Mouse (Mus musculus) adrenal gland, adult 2 months (tissue): Measurements from ENCODE around the gene Vmn1r165. TPM values are rescaled to one million over a fixed set of nuclear protein-coding genes. Genes with fewer than 3 reads are reported as not detected.
"Not testable (repeated sequence)": the region's sequence is repeated elsewhere in the genome, so short reads cannot be mapped to it uniquely, and the experiment has no call there.

Source experiments
- DNase-seq: peaks from one replicate; pipeline ENCODE4 v3.0.0; 2021
- long read RNA-seq: library from polyadenylated mRNA; stranded (forward); transcript quantifications from one replicate; pipeline ENCODE4 v2.0.0, GENCODE M21; 2021
- polyA plus RNA-seq: library from polyadenylated mRNA; depleted of rRNA; stranded (reverse); fragments of >200 nt; gene quantifications from 2 replicates; pipeline ENCODE4 v1.2.3, GENCODE M21; 2012; rRNA removed
- total RNA-seq, 2 experiments: library from RNA; stranded (reverse); gene quantifications; 2 replicates each; pipeline ENCODE4 v1.2.3; 2021

Gene Vmn1r165
- total RNA-seq (not detected), polyA plus RNA-seq (not detected in 2 replicates)
- long read RNA-seq = 0 reads

DNA sequence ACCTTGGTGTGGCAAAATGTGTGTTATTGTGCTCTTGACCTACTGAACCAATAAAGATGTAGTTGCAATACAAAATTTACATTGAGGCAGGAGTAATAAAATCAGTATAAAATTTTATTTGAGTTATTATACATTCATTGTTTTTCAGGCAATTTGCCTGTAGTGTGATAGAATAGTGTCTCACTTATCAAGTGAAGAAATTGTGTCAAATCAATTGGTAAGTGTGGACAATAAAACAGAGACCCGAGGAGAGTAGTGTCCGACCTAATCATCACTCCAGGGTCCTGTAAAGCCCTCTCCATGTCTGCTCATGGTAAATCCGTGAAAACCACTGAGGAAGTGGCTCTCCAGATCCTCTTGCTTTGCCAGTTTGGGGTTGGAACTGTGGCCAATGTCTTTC lies at the start of gene Vmn1r165:
Vmn1r165 (plus strand) TSS at position 301 of the 400 bp plus-strand sequence.
- not testable (repeated sequence) for DNase-seq

DNA sequence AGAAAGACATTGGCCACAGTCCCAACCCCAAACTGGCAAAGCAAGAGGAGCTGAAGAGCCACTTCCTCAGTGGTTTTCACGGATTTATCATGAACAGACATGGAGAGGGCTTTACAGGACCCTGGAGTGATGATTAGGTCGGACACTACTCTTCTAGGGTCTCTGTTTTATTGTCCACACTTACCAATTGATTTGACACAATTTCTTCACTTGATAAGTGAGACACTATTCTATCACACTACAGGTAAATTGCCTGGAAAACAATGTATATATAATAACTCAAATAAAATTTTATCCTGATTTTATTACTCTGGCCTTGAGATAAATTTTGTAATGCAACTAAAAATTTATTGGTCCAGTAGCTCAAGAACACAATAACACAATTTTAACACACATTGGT lies 34.5 kb downstream of the Vmn1r165 start, which contains the start of gene Vmn1r166:
Vmn1r166 (minus strand) TSS at position 101 of the 400 bp plus-strand sequence.
- DNase-seq = not testable (repeated sequence)

Other genes with a start within 250 kb of the Vmn1r165 start
- not detected for gene Gm4214, start 232.7 kb upstream of the Vmn1r165 start, total RNA-seq
- gene Gm4214, start 232.7 kb upstream of the Vmn1r165 start, polyA plus RNA-seq = not detected in 2 replicates
- gene Gm4216, start 197.4 kb upstream of the Vmn1r165 start, total RNA-seq = not detected
- gene Gm4216, start 197.4 kb upstream of the Vmn1r165 start, polyA plus RNA-seq = not detected in 2 replicates
- not detected for gene Vmn1r163, start 161.8 kb upstream of the Vmn1r165 start, total RNA-seq
- gene Vmn1r163, start 161.8 kb upstream of the Vmn1r165 start, polyA plus RNA-seq = not detected in 2 replicates
- not detected for gene Gm8720, start 149.9 kb upstream of the Vmn1r165 start, total RNA-seq
- not detected in 2 replicates for gene Gm8720, start 149.9 kb upstream of the Vmn1r165 start, polyA plus RNA-seq
- not detected for gene Gm10662, start 72.9 kb upstream of the Vmn1r165 start, total RNA-seq
- not detected in 2 replicates for gene Gm10662, start 72.9 kb upstream of the Vmn1r165 start, polyA plus RNA-seq
- not detected for gene Vmn1r166, start 34.4 kb downstream of the Vmn1r165 start, total RNA-seq
- gene Vmn1r166, start 34.4 kb downstream of the Vmn1r165 start, polyA plus RNA-seq = not detected in 2 replicates
- gene Gm6902, start 61.6 kb downstream of the Vmn1r165 start, total RNA-seq = not detected
- not detected in 2 replicates for gene Gm6902, start 61.6 kb downstream of the Vmn1r165 start, polyA plus RNA-seq
- not detected for gene Nlrp4e, start 83.9 kb downstream of the Vmn1r165 start, total RNA-seq
- not detected in 2 replicates for gene Nlrp4e, start 83.9 kb downstream of the Vmn1r165 start, polyA plus RNA-seq
- gene Nlrp5, start 168.6 kb downstream of the Vmn1r165 start, total RNA-seq = not detected
- gene Nlrp5, start 168.6 kb downstream of the Vmn1r165 start, polyA plus RNA-seq = not detected in 2 replicates